ENCODE assay signal across 24 mouse cellular contexts in genomic region chr10:110272818-110273217, GRCm38 (mm10).
"Had no signal": no experiment of that assay in that cellular context is flagged by ENCODE, and none has a peak within 500 bp of the region (broad histone marks: within the 10 kb centered on the region; RNA-seq: fewer than 3 reads in every experiment).

No protein-coding gene starts in this region.

- H3K36me3 ChIP-seq: heart, embryonic 13.5 days; heart, embryonic 15.5 days; hindbrain, embryonic 13.5 days; kidney, embryonic 15.5 days; limb, embryonic 13.5 days; limb, embryonic 15.5 days; liver, embryonic 12.5 days had no signal

- H3K27me3 ChIP-seq: heart, embryonic 13.5 days; heart, embryonic 15.5 days; hindbrain, embryonic 13.5 days; kidney, embryonic 15.5 days; limb, embryonic 13.5 days; limb, embryonic 15.5 days; liver, embryonic 12.5 days had no signal

- ATAC-seq: hindbrain, postnatal 0 days; intestine, embryonic 16.5 days; liver, embryonic 12.5 days had no signal

- H3K4me1 ChIP-seq: heart, embryonic 13.5 days; heart, embryonic 15.5 days; hindbrain, embryonic 13.5 days; kidney, embryonic 15.5 days; limb, embryonic 13.5 days; limb, embryonic 15.5 days; liver, embryonic 12.5 days had no signal

- H3K9me3 ChIP-seq: heart, embryonic 13.5 days; heart, embryonic 15.5 days; hindbrain, embryonic 13.5 days; kidney, embryonic 15.5 days; limb, embryonic 13.5 days; limb, embryonic 15.5 days had no signal

- H3K27ac ChIP-seq: heart, embryonic 13.5 days; heart, embryonic 15.5 days; hindbrain, embryonic 13.5 days; hindbrain, postnatal 0 days; kidney, embryonic 15.5 days; kidney, postnatal 0 days; limb, embryonic 13.5 days; limb, embryonic 15.5 days; liver, embryonic 12.5 days; liver, embryonic 14.5 days had no signal

- DNase-seq: gastrocnemius, postnatal 25 days; heart, adult 18-20 months; heart, postnatal 14 days; heart, postnatal 36 days; kidney, adult 11 months; kidney, adult 2 months; kidney, adult 9 months; kidney, postnatal 14 days; kidney, postnatal 36 days; layer of hippocampus, adult 9-11 months; layer of hippocampus, postnatal 36 days; left cerebral cortex, postnatal 4 days had no signal

- H3K4me3 ChIP-seq: heart, embryonic 13.5 days; heart, embryonic 15.5 days; hindbrain, embryonic 13.5 days; kidney, embryonic 15.5 days; limb, embryonic 13.5 days; limb, embryonic 15.5 days; liver, embryonic 12.5 days had no signal

- H3K9ac ChIP-seq: heart, embryonic 13.5 days; heart, embryonic 15.5 days; hindbrain, embryonic 13.5 days; kidney, embryonic 15.5 days; limb, embryonic 13.5 days; limb, embryonic 15.5 days; liver, embryonic 12.5 days; liver, embryonic 14.5 days had no signal

- H3K4me2 ChIP-seq: heart, embryonic 11.5 days; heart, embryonic 13.5 days; heart, embryonic 15.5 days; hindbrain, embryonic 13.5 days; kidney, embryonic 15.5 days; limb, embryonic 13.5 days; limb, embryonic 15.5 days; liver, embryonic 12.5 days had no signal
